Mouse (Mus musculus): ENCODE results near the gene Tmem110.

DNA sequence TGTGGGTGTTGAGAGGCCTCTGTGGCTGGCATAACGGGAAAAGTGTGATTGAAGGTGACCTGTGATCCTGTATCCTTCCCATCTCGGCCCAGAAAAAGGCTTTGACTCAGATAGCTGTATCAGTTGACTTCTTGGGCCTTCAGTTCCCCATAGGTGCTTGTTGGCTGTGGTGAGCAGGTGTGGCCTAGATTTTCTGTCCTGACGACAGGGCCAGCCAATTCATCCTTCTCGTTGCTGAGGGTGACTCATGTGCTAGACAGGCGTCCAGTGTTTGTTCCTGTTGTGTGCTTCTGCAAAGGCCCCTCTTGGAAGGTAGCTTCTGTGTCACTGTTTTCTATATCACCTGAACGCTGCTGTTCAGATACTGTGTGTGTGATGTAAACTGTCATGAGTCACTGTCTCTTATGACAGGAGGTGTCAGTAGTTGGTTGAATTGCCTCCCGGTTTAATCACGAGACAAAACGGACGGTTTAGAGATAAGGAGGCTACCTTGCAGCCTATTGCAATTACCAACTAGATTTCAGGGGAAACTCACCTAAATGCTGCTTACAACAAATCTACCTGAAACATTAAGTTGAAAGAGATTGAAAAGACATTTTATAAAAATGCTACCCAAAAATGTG is 31.6 kb downstream of the Tmem110 start:
- TF ChIP-seq CTCF (IDR thresholded peaks at IDR 0.05; ENCODE audit: borderline replicate concordance, control insufficient read depth, extremely low read depth, insufficient read depth, low read length, poor library complexity) (no peak), POLR2A (IDR thresholded peaks at IDR 0.05; ENCODE audit: control insufficient read depth, extremely low read depth, insufficient read depth, low read length, poor library complexity) (no peak)

All from thymus, adult 2 months (tissue).